Mouse (Mus musculus): ENCODE measurements around the gene Ttc37.

The Ttc37 gene

GRCm38 (mm10) chr13:76098493-76099303, at the start of gene Ttc37, which contains the start of gene Arsk:
Gene Ttc37 (plus strand): TSS chr13:76098734.
Gene Arsk (minus strand): TSS chr13:76098660.
- DNase-seq (ENCODE audit: low spot score): peak; percentile 94

- DNase-seq (ENCODE audit: low spot score): no peak
Measured at GRCm38 (mm10) chr13:76055391-76056232, 42.9 kb upstream of the Ttc37 start.

- no peak for DNase-seq (ENCODE audit: low spot score)
Measured at GRCm38 (mm10) chr13:76056261-76056724, 42.2 kb upstream of the Ttc37 start.

GRCm38 (mm10) chr13:76056896-76057266, 41.7 kb upstream of the Ttc37 start, which contains the start of gene Gpr150:
Gene Gpr150 (minus strand): TSS chr13:76056996.
- no peak for DNase-seq (ENCODE audit: low spot score)

DNA sequence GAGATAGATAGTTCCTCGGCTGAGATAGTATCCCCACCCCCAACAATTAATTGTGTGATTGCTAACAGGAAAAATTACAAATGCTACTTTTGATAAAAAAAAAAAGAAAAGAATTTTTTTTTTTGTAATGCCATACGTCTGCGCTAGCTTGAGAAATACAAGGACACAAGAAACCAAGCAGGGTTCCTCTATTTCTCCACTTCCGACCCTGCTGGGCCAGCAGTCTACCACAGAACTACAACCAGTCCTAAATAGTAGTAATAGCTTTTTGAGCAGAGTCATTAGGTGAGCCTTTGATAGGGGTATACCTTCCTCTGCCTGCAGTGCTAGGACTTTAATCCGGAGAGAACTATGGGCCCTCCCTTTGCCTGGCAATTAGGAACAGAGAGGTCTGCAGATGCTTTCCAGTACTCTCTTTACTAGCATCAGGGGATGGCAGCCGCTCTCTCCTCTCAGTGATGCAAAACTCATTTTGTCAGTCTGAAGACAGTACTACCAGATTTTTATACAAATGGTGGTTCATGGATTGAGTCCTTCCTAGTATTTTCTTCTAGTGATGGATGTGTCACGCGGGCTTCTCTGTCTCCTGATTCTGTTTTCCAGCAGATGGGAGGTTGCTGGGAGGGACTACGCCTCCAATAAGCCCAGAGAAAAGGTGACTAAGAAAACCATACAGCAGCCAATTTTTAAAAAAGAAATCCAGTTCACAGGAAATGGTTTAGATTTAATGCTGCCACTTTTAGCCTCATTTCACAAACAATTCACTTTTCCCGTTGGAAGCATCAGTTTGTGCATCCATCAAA, 41.1 kb upstream of the Ttc37 start:
- DNase-seq (ENCODE audit: low spot score): no peak

- no peak for DNase-seq (ENCODE audit: low spot score)
Measured at GRCm38 (mm10) chr13:76059591-76059990, 38.9 kb upstream of the Ttc37 start.

DNA sequence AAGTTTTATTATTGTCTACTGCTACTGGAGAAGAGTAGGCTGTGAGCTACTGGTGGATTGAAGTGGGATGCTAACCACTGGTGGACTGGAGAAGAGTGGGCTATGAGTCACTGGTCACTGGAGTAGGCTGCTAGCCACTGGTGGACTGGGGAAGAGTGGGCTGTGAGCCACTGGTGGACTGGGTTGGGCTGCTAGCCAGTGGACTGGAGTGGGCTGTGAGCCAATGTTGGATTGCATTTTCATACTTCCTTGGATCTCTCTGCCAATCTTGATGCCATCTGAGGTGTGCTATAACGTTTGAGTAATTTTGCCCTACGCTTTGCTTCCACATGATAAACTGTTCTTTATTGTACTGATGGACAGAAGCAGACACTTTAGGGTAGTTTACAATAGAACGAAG, 36.4 kb upstream of the Ttc37 start:
- no peak for DNase-seq (ENCODE audit: low spot score)

DNA sequence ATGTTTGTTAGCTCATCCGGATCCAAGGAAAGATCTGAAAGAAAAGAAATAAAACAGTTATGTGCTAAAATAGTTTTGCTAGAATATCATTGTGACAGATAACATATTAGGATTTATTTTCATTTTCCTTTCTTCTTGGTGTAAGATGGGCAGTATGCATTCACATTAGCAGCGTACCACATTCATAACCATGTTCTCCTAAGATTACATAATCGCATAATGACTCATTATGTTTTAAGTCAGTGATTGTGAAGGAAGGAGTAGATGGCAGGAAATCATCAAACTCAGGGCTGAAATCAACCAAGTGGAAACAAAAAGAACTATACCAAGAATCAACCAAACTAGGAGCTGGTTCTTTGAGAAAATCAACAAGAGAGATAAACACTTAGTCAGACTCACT, 36.0 kb upstream of the Ttc37 start:
- DNase-seq (ENCODE audit: low spot score): no peak

GRCm38 (mm10) chr13:76063548-76063947, 35.0 kb upstream of the Ttc37 start:
- no peak for DNase-seq (ENCODE audit: low spot score)

DNA sequence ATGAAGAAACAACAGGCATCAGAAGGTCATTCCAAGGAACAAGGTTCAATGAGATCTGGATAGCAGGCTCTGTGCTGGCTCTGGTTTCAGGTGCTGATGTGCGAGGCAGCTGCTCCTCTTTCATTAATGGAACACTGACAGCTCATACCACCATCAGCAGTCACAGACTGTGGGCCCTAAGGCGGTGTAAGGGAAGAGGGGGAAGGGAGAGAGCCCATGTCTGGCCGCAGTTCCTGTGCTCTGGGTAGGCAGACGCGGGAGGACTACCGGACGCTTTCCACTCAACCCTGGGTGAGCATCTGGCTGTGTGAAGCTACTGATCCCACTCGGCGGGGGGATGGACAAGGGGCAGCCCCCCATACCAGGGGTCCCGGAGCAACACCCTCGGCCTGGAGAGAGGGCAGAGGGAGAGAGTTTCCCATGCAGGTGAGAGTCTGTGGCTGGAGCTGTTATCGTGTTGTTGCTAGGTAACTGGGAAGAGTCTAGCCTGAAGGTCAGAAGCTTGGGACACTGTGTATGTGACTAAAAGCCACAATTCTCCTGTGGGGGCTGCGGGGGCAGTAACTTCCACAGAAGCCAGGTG, 34.1 kb upstream of the Ttc37 start:
- DNase-seq (ENCODE audit: low spot score): no peak

GRCm38 (mm10) chr13:76074323-76074722, 24.2 kb upstream of the Ttc37 start:
- DNase-seq (ENCODE audit: low spot score): no peak

GRCm38 (mm10) chr13:76098116-76098492, 430 bp upstream of the Ttc37 start:
- no peak for DNase-seq (ENCODE audit: low spot score)

DNA sequence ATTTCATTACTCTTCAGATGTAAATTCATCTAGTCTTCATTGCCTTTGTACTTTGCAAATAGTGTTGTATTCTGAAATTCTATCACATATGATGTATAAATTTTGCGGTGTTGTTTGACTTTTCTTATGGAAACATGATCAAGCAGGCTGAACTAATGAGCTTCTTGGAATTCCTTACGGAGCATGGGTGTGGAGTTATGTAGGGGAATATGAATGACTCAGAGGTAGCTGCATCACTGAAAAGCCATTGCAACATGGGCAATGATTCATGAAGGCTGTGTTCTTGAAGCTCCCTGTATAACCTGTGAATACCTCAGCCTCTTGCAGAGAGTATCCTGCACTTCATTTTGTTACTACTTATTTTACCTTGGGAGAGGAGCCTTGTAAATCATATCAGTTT, 3.5 kb downstream of the Ttc37 start:
- no peak for DNase-seq (ENCODE audit: low spot score)

GRCm38 (mm10) chr13:76109069-76109824, 10.7 kb downstream of the Ttc37 start:
- no peak for DNase-seq (ENCODE audit: low spot score)

DNA sequence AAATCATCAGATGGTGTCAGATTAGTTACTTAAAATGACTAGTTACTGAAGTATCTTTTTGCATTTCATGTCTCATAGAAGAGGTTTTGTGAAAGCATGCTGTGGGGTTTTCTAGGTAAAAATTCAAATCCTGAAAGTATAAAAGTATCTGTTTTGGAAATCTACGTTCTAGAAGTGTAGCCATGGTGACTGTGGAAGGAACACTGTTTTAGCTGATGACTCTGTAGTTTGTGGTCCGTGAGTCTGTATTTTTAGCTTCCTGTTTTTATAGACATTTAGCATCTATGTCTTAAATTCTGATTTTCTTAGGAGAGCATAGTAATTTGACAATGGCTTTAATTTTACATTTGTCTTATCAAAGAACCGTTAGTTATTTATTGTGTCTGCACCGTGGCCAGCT, 30.3 kb downstream of the Ttc37 start:
- no peak for DNase-seq (ENCODE audit: low spot score)

GRCm38 (mm10) chr13:76132415-76132814, 33.9 kb downstream of the Ttc37 start:
- no peak for DNase-seq (ENCODE audit: low spot score)

- no peak for DNase-seq (ENCODE audit: low spot score)
Measured at GRCm38 (mm10) chr13:76138862-76139261, 40.3 kb downstream of the Ttc37 start.

- no peak for DNase-seq (ENCODE audit: low spot score)
Measured at GRCm38 (mm10) chr13:76141117-76141808, 42.7 kb downstream of the Ttc37 start.

GRCm38 (mm10) chr13:76150483-76150882, 51.9 kb downstream of the Ttc37 start:
- DNase-seq (ENCODE audit: low spot score): no peak

GRCm38 (mm10) chr13:76157099-76157498, 58.6 kb downstream of the Ttc37 start:
- DNase-seq (ENCODE audit: low spot score): no peak
